Mouse (Mus musculus) liver, embryonic 14.5 days (tissue): Measurements from ENCODE around the gene 1190002N15Rik. TPM values are rescaled to one million over a fixed set of nuclear protein-coding genes. Genes with fewer than 3 reads are reported as not detected.

Experiments used
- ATAC-seq: fragments of 200-750 bp; cut with Nextera tagmentation; 2 replicates; pipeline ENCODE4 v1.8.0; 2017; ENCODE audit warnings: moderate number of reproducible peaks, mild to moderate bottlenecking, moderate library complexity; ENCODE audit not compliant: insufficient read depth
- DNase-seq, 3 experiments: peaks; one replicate each; pipeline ENCODE4 v3.0.0-alpha.2; 2012 to 2013; ENCODE audit warnings: low read depth in 3 of 3, low spot score in 3 of 3
- H3K27ac ChIP-seq: fragments of 300-500 bp; sonication (generic); 2 replicates; pipeline ENCODE4 v1.5.1; 2014; ENCODE audit warnings: moderate library complexity, mild to moderate bottlenecking, control low read depth, inconsistent platforms
- H3K27me3 ChIP-seq: fragments of 300-500 bp; sonication (generic); 2 replicates; pipeline ENCODE4 v1.6.1; 2014; ENCODE audit warnings: mild to moderate bottlenecking, low read length, moderate library complexity; ENCODE audit not compliant: control insufficient read depth, insufficient read depth
- H3K36me3 ChIP-seq: fragments of 300-500 bp; sonication (generic); replicated peaks from 2 replicates; pipeline ENCODE4 v1.6.1; 2014; ENCODE audit warnings: low read depth; ENCODE audit not compliant: control insufficient read depth, insufficient read depth
- H3K4me1 ChIP-seq, 2 experiments: fragments of 200-500 bp in 1 of 2; fragments of 300-500 bp in 1 of 2; sonication (generic) in 1 of 2; replicated peaks; 2 replicates each; pipeline ENCODE4 v1.6.1; 2012 to 2014; ENCODE audit warnings: antibody characterized with exemption in 1 of 2, inconsistent platforms in 1 of 2, low read length in 1 of 2; ENCODE audit not compliant: control insufficient read depth in 2 of 2, insufficient read depth in 2 of 2
- H3K4me2 ChIP-seq: fragments of 300-500 bp; sonication (generic); 2 replicates; pipeline ENCODE4 v1.6.1; 2014; ENCODE audit warnings: low read depth, mild to moderate bottlenecking, control low read depth, moderate library complexity
- H3K4me3 ChIP-seq, 2 experiments: fragments of 200-500 bp in 1 of 2; fragments of 300-500 bp in 1 of 2; sonication (generic) in 1 of 2; 2 replicates each; pipeline ENCODE4 v1.5.1; 2012 to 2014; ENCODE audit warnings: low read depth in 2 of 2, low read length in 2 of 2, mild to moderate bottlenecking in 2 of 2, control low read depth in 1 of 2, inconsistent platforms in 1 of 2, moderate library complexity in 1 of 2; ENCODE audit not compliant: insufficient read depth in 1 of 2
- H3K9ac ChIP-seq: fragments of 300-500 bp; sonication (generic); replicated peaks from 2 replicates; pipeline ENCODE4 v1.6.1; 2014; ENCODE audit warnings: mild to moderate bottlenecking, control low read depth, moderate library complexity
- H3K9me3 ChIP-seq: fragments of 300-500 bp; sonication (generic); 2 replicates; pipeline ENCODE4 v1.6.1; 2016; ENCODE audit warnings: low read length, mixed read lengths; ENCODE audit not compliant: control insufficient read depth
- CTCF ChIP-seq: IDR thresholded peaks from 2 replicates; pipeline ENCODE4 v1.5.1; 2016; ENCODE audit warnings: antibody characterized with exemption, low read depth, control low read depth
- EP300 ChIP-seq: IDR thresholded peaks from 2 replicates; pipeline ENCODE4 v1.6.1; 2016; ENCODE audit warnings: antibody characterized with exemption, low read depth
- WGBS: fragments of 180-500 bp; shearing (Covaris S2); extraction: QIAGEN DNeasy Blood & Tissue Kit; methylation state at CpG from one replicate; pipeline ENCODE4 v1.1.7; 2014; ENCODE audit not compliant: insufficient replicate concordance; 5-methylcytosine and 5-hydroxymethylcytosine counted together
- polyA plus RNA-seq, 2 experiments: library from polyadenylated mRNA; depleted of rRNA in 1 of 2; stranded (reverse) in 1 of 2; unstranded in 1 of 2; fragments of >200 nt; fragmentation: Nextera tagmentation in 1 of 2; extraction: Ambion mirVana in 1 of 2; gene quantifications; 2 replicates each; pipeline versions ENCODE4 v1.2.1 to v1.2.3; 2012 to 2014

The 1190002N15Rik gene
- polyA plus RNA-seq, 2 experiments: 5.2 to 7.9 TPM

DNA sequence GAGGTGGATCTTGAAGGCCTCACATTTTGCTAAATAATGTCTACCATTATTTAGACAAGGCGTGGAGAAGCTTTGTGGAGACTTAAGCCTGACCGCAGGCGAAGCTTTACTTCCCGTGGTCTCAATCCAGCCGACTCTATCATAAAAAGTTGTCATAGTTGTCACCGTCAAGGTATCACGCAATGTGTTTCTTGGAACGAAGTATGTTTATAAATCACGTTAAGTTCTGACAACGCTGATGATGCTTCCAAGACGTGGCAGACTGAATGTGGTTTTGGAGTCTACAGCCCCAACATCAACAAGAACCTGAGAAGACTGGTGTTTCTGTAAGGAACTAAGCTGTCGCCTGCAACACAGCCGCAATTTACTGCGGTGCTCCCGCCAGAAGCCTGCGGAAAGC is 56.8 kb downstream of the 1190002N15Rik start:
- DNase-seq (no peak), ATAC-seq (no peak)
- Histone ChIP-seq H3K9me3 (no peaks in the 10 kb centered on the region), H3K4me2 (no peak overlapping the region), H3K27me3 (no peaks in the 10 kb centered on the region), H3K27ac (no peak overlapping the region), H3K4me3 (no peak overlapping the region), H3K9ac (no peak overlapping the region), H3K4me1 (peaks cover 0 to 2% of the 10 kb centered on the region in 2 experiments; a peak in 2 of 4 replicates), H3K36me3 (no peaks in the 10 kb centered on the region)
- TF ChIP-seq EP300 (no peak), CTCF (no peak)
- 78% methylated on average over 16 of the region's 16 CpGs for WGBS

DNA sequence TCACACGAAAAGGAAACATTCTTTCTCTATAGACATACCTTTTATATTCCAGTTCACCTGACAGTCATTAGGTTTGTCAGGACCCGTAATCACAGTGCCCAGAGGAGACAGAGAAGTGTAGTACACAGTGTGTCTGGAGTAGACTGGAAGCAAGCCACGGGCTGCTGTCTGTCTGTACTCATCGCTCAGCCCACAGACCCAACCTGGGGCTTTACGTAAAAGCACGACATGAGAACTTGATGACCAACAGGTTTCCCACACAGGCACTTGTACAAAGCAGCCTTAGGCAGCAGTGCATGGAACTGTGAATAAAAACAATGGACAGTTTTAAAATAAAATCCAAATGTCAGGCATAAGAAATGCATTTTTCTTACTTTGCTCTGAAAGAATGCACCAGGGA is 58.5 kb downstream of the 1190002N15Rik start:
- ATAC-seq (no peak), DNase-seq (no peak)
- no peak overlapping the region for H3K4me2 ChIP-seq
- no peaks in the 10 kb centered on the region for H3K9me3 ChIP-seq
- H3K9ac ChIP-seq: no peak overlapping the region
- no peaks in the 10 kb centered on the region for H3K27me3 ChIP-seq
- no peaks in the 10 kb centered on the region for H3K36me3 ChIP-seq
- H3K4me1 ChIP-seq: peaks cover 0 to 2% of the 10 kb centered on the region in 2 experiments; a peak in 2 of 4 replicates
- no peak for TF ChIP-seq EP300
- TF ChIP-seq CTCF: no peak
- H3K4me3 ChIP-seq: no peak overlapping the region
- WGBS: 67% methylated on average over 6 of the region's 6 CpGs
- H3K27ac ChIP-seq: no peak overlapping the region

DNA sequence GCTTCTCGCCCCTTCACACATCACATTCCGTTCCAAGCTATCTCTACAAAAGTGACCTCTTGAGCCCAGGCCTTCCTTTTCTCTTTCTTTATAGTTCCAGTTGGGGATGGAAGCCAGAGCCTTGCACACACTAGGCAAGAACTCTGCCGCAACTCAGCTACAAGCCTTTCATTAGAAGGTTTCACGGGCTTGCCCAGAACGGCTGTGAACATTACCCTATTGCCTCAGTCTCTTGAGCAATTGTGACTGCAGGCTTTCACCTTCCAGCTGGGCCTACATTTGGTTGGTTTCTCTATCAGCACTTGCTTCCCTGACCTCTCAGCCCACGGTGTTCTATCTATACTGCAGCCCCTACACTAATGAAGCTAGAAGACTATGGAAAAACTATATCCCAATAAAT is 58.9 kb downstream of the 1190002N15Rik start:
- peak; percentile 39; the same call in 1 of the 2 replicates for ATAC-seq

DNA sequence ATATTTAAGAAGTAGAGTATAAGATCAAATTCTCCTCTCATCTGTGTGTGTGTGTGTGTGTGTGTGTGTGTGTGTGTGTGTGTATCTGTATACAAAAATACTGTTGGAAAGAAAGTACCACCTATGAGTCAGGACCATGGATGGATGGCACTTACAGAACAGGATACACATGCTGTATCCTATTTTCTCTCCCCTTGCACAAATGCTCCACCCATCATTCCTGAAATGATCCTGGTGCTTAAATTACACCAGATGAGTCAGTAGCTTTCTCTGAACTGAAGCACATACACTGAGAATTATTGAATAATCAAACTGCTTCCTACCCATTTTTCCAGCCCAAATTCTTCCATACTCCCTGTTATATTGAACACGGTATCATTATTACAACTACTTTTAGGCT is 61.9 kb downstream of the 1190002N15Rik start:
- ATAC-seq (no peak), DNase-seq (no peak)
- Histone ChIP-seq H3K4me3 (no peak overlapping the region), H3K4me2 (no peak overlapping the region), H3K27me3 (no peaks in the 10 kb centered on the region), H3K9me3 (no peaks in the 10 kb centered on the region), H3K27ac (no peak overlapping the region), H3K9ac (no peak overlapping the region), H3K4me1 (peaks cover 0 to 6% of the 10 kb centered on the region in 2 experiments; a peak in 2 of 4 replicates), H3K36me3 (no peaks in the 10 kb centered on the region)
- TF ChIP-seq EP300: no peak
- WGBS: 72% methylated on average over 1 of the region's 1 CpGs

More for the DNA sequence above, 58.9 kb downstream of the 1190002N15Rik start:
- Histone ChIP-seq H3K27ac (no peak overlapping the region), H3K4me3 (no peak overlapping the region), H3K36me3 (no peaks in the 10 kb centered on the region), H3K9ac (no peak overlapping the region), H3K27me3 (no peaks in the 10 kb centered on the region), H3K4me1 (peaks cover 0 to 2% of the 10 kb centered on the region in 2 experiments; a peak in 2 of 4 replicates), H3K9me3 (no peaks in the 10 kb centered on the region), H3K4me2 (no peak overlapping the region)
- no peak for DNase-seq
- WGBS: 58% methylated on average over 6 of the region's 6 CpGs
- TF ChIP-seq CTCF (no peak), EP300 (no peak)

DNA sequence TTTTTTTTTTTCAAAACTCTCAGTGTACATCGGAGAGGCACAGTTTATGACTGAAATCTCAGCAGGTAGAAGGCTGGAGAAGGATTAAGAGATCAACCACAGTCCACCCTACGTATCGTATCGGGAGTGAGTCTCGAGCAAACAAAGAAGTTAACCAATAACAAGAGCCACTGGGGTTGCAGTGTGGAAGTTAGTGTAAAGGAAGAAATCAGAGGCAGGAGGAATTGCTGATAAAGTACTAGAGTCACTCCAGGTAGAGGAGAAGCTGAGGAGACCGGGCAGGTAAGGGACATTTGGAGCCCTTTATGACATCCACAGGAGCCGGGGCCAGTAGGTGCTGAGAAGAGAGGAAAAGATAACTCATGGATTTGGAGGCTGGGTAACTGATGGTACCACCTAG is 64.0 kb downstream of the 1190002N15Rik start:
- no peak for TF ChIP-seq CTCF
- TF ChIP-seq EP300: no peak
- 59% methylated on average over 7 of the region's 7 CpGs for WGBS
- no peak overlapping the region for H3K4me3 ChIP-seq
- DNase-seq (no peak), ATAC-seq (0 out of 2 replicates have a peak, but pooled peaks have one; percentile 28)
- H3K27ac ChIP-seq: no peak overlapping the region
- H3K36me3 ChIP-seq: no peaks in the 10 kb centered on the region
- no peak overlapping the region for H3K9ac ChIP-seq
- H3K4me1 ChIP-seq: peaks cover 0 to 6% of the 10 kb centered on the region in 2 experiments; a peak in 2 of 4 replicates
- peak overlapping the region; percentile 19; the same call in 1 of the 2 replicates for H3K4me2 ChIP-seq
- no peaks in the 10 kb centered on the region for H3K27me3 ChIP-seq
- no peaks in the 10 kb centered on the region for H3K9me3 ChIP-seq
